Comparison of ENCODE assay signal across 15 mouse cellular contexts in the genomic region with DNA sequence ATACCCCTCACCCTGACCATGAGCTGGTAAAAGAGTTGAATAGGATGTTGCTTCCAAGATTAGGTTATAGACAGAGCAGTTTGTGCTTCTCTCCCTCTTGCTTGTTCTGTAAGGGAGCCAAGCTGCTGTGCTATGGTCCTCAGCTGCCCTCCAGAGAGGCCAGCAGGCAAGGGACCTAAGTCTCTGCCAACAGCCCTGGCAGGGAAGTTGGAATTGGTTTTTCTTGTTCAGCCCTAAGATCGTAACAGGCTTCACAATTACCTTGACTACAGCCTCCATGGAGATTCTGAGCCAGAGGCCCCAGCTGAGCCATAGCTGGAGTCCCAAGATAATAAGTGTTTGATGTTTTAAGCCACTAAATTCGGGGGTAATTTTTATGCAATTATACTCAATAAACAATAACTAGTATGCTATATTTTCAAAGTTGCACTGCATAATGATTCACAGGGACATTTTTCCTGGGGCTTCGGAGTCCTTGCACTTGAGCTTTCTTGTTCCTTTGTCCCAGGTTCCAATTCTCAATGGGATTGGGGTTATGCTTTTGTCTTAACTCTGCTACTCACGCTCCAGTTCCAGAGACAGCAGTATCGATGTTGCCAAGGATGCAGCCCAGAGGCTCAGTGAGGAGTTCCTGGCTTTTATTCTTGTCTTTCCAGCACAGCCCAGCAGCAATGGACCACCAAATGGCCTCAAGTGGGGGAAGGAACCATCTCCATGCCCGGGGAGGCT.
A peak's percentile ranks its signal among the peaks of the same experiment; 100 is the strongest.
DNase-seq lines count a peak whose midpoint lies in the region; ATAC-seq and TF ChIP-seq lines count a peak whose summit lies in the region.
"Had no signal": no experiment of that assay in that cellular context is flagged by ENCODE, and none has a peak within 500 bp of the region (broad histone marks: within the 10 kb centered on the region; RNA-seq: fewer than 3 reads in every experiment).

No protein-coding gene starts in this region.

- no peaks in the 10 kb centered on the region for H3K9me3 ChIP-seq in hindbrain, embryonic 16.5 days (ENCODE audit: control insufficient read depth, low read length)
- H3K9me3 ChIP-seq: heart, embryonic 10.5 days; kidney, embryonic 15.5 days; liver, embryonic 12.5 days had no signal

- no peak for TF ChIP-seq POLR2A in brain, embryonic 14.5 days (IDR thresholded peaks at IDR 0.05; ENCODE audit: borderline replicate concordance, extremely low read depth, insufficient read depth, insufficient read length, poor library complexity, severe bottlenecking)

- WGBS in hindbrain, embryonic 16.5 days = 37% methylated on average over 6 of the region's 6 CpGs

- peaks cover 12% of the 10 kb centered on the region for H3K4me1 ChIP-seq in hindbrain, embryonic 16.5 days (ENCODE audit: control insufficient read depth, insufficient read depth, low read depth, low read length)
- H3K4me1 ChIP-seq: heart, embryonic 10.5 days; kidney, embryonic 15.5 days; liver, embryonic 12.5 days had no signal

- H3K9ac ChIP-seq in hindbrain, embryonic 16.5 days (ENCODE audit: low read depth, low read length) = no peak overlapping the region
- H3K9ac ChIP-seq: kidney, embryonic 15.5 days; liver, embryonic 12.5 days had no signal

- no peaks in the 10 kb centered on the region for H3K27me3 ChIP-seq in hindbrain, embryonic 16.5 days (replicated peaks; ENCODE audit: control insufficient read depth, insufficient read depth, low read length)
- H3K27me3 ChIP-seq: kidney, embryonic 15.5 days; liver, embryonic 12.5 days had no signal

- peak; percentile 43 for DNase-seq in cerebellum, adult 9-10 months
- peak; percentile 55 for DNase-seq in layer of hippocampus, adult 9-11 months
- no peak for DNase-seq in layer of hippocampus, adult 11-12 months (ENCODE audit: low spot score)
- peak; percentile 83 for DNase-seq in brain, embryonic 14.5 days (ENCODE audit: low read depth)
- no peak for DNase-seq in yolk sac, embryonic 10.5 days (ENCODE audit: low spot score)
- no peak for DNase-seq in thymus, postnatal 14 days
- DNase-seq: B cell, adult 2 months; gastrocnemius, postnatal 14 days; thymus, adult 18-20 months had no signal

- H3K4me3 ChIP-seq in hindbrain, embryonic 16.5 days (ENCODE audit: low read length) = no peak overlapping the region
- H3K4me3 ChIP-seq: heart, embryonic 10.5 days; kidney, embryonic 15.5 days; liver, embryonic 12.5 days had no signal

- ATAC-seq in cerebellum, adult (ENCODE audit: insufficient number of reproducible peaks, low FRiP score, low TSS enrichment) = no peak
- peak; percentile 67 for ATAC-seq in hindbrain, embryonic 16.5 days
- ATAC-seq: liver, embryonic 12.5 days; lung, postnatal 0 days had no signal

- no peaks in the 10 kb centered on the region for H3K36me3 ChIP-seq in hindbrain, embryonic 16.5 days (ENCODE audit: control insufficient read depth, insufficient read depth, low read length)
- H3K36me3 ChIP-seq: heart, embryonic 10.5 days; kidney, embryonic 15.5 days; liver, embryonic 12.5 days had no signal

- H3K4me2 ChIP-seq in hindbrain, embryonic 16.5 days (ENCODE audit: low read length) = no peak overlapping the region
- H3K4me2 ChIP-seq: kidney, embryonic 15.5 days; liver, embryonic 12.5 days had no signal

- TF ChIP-seq CTCF in brain, embryonic 14.5 days (IDR thresholded peaks at IDR 0.05; ENCODE audit: borderline replicate concordance, extremely low read depth, insufficient read depth, insufficient read length) = no peak

- peak overlapping the region; percentile 48 for H3K27ac ChIP-seq in hindbrain, embryonic 16.5 days (ENCODE audit: low read depth, low read length)
- H3K27ac ChIP-seq: heart, embryonic 10.5 days; kidney, embryonic 15.5 days; liver, embryonic 12.5 days had no signal

Comparison
In these comparisons a context has a peak if more than half of its experiments do, and no peak if none do; other contexts are left out.
1. DNase-seq: peak in cerebellum, adult 9-10 months (single experiment), layer of hippocampus, adult 9-11 months (single experiment) and brain, embryonic 14.5 days (single experiment); none in layer of hippocampus, adult 11-12 months (single experiment), yolk sac, embryonic 10.5 days (single experiment) and thymus, postnatal 14 days (single experiment).